Mouse (Mus musculus): ENCODE data around the gene Tnni2.
A peak's percentile ranks its signal among the peaks of the same experiment; 100 is the strongest.

The Tnni2 gene

GRCm38 (mm10) chr7:142430160-142430678 lies 11.4 kb upstream of the Tnni2 start:
- peak in 1 of 2 experiments; percentile 43 for DNase-seq (ENCODE audit: low spot score in 2 of 2)

GRCm38 (mm10) chr7:142431106-142431505 lies 10.5 kb upstream of the Tnni2 start:
- DNase-seq (ENCODE audit: low spot score in 2 of 2) = no peak

- no peak for DNase-seq (ENCODE audit: low spot score in 2 of 2)
These were observed 8.0 kb upstream of the Tnni2 start for GRCm38 (mm10) chr7:142433623-142434022.

GRCm38 (mm10) chr7:142434137-142434865 lies 7.3 kb upstream of the Tnni2 start, which contains the start of gene Syt8:
TSS of gene Syt8 (plus strand) at chr7:142434850.
- DNase-seq (ENCODE audit: low spot score in 2 of 2) = no peak

- peak; percentile 29 to 51 for DNase-seq (ENCODE audit: low spot score in 2 of 2)
These were observed 6.1 kb upstream of the Tnni2 start for GRCm38 (mm10) chr7:142435524-142435923.

GRCm38 (mm10) chr7:142437324-142437723 lies 4.3 kb upstream of the Tnni2 start:
- no peak for DNase-seq (ENCODE audit: low spot score in 2 of 2)

- DNase-seq (ENCODE audit: low spot score in 2 of 2) = no peak
These were observed 1.6 kb upstream of the Tnni2 start for GRCm38 (mm10) chr7:142439966-142440365.

GRCm38 (mm10) chr7:142440657-142441114 lies 922 bp upstream of the Tnni2 start:
- DNase-seq (ENCODE audit: low spot score in 2 of 2) = peak in 1 of 2 experiments; percentile 21

- no peak for DNase-seq (ENCODE audit: low spot score in 2 of 2)
These were observed 686 bp downstream of the Tnni2 start for GRCm38 (mm10) chr7:142442081-142442907.

GRCm38 (mm10) chr7:142442908-142443420 lies 1.4 kb downstream of the Tnni2 start:
- DNase-seq (ENCODE audit: low spot score in 2 of 2) = no peak

GRCm38 (mm10) chr7:142443474-142443873 lies 1.9 kb downstream of the Tnni2 start:
- no peak for DNase-seq (ENCODE audit: low spot score in 2 of 2)

- DNase-seq (ENCODE audit: low spot score in 2 of 2) = no peak
These were observed 2.6 kb downstream of the Tnni2 start for GRCm38 (mm10) chr7:142444171-142444570.

- DNase-seq (ENCODE audit: low spot score in 2 of 2) = no peak
These were observed 3.7 kb downstream of the Tnni2 start for GRCm38 (mm10) chr7:142445324-142445723.

GRCm38 (mm10) chr7:142446264-142446663 lies 4.7 kb downstream of the Tnni2 start:
- DNase-seq (ENCODE audit: low spot score in 2 of 2) = no peak

- DNase-seq (ENCODE audit: low spot score in 2 of 2) = no peak
These were observed 7.5 kb downstream of the Tnni2 start for GRCm38 (mm10) chr7:142449038-142449617.

GRCm38 (mm10) chr7:142454706-142455105 lies 13.1 kb downstream of the Tnni2 start:
- DNase-seq (ENCODE audit: low spot score in 2 of 2) = no peak

GRCm38 (mm10) chr7:142455251-142455650 lies 13.6 kb downstream of the Tnni2 start:
- no peak for DNase-seq (ENCODE audit: low spot score in 2 of 2)

GRCm38 (mm10) chr7:142456806-142457205 lies 15.2 kb downstream of the Tnni2 start:
- DNase-seq (ENCODE audit: low spot score in 2 of 2) = no peak

GRCm38 (mm10) chr7:142457227-142457811 lies 15.7 kb downstream of the Tnni2 start:
- no peak for DNase-seq (ENCODE audit: low spot score in 2 of 2)

- DNase-seq (ENCODE audit: low spot score in 2 of 2) = no peak
These were observed 16.4 kb downstream of the Tnni2 start for GRCm38 (mm10) chr7:142458026-142458425.

GRCm38 (mm10) chr7:142458676-142459298 lies 17.2 kb downstream of the Tnni2 start:
- DNase-seq (ENCODE audit: low spot score in 2 of 2) = no peak
